Mouse (Mus musculus) lung, postnatal 10 days (tissue): ENCODE results near the gene Gm37240.

ENCODE experiments used
- DNase-seq: peaks from one replicate; pipeline ENCODE4 v3.0.0; 2021

The Gm37240 gene

DNA sequence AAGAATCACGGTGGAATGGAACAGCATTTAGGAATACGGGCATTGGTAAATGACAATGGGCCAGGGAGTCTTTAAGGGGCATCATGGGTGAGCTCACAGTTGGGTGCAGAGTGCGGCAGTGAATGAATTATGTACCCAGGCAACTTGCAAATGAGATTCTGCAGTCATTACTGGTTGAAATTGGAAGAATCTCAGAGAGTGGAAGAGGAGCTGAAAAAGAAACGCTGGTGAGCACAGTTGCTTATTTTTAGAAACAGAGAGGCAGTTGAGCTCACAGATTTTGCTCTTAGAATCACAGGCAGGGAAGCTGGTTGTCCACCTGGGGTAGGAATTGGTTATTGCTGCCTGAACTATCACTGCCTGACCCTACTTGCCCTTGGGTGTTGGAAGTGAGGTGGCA lies 776.6 kb downstream of the Gm37240 start:
- DNase-seq, result no peak

DNA sequence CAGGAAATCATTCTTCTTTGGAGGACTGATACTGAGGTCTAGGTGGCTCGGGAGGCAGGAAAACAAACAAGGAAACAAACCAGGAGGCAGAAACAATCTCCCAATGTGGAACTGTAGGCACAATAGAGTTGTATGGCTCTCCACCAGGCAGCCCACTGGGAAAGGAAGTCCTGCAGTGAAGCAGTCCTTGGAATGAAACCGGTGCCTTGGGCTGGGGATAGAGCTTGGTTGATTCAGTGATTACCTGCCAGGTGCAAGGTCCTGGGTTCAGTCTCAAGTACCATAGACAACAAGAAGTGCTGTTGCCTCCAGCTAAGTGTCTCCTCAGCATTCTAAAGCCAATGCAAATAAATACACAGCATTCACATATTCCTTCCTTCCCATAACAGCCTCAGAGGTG lies 778.1 kb downstream of the Gm37240 start:
- DNase-seq, result no peak

DNA sequence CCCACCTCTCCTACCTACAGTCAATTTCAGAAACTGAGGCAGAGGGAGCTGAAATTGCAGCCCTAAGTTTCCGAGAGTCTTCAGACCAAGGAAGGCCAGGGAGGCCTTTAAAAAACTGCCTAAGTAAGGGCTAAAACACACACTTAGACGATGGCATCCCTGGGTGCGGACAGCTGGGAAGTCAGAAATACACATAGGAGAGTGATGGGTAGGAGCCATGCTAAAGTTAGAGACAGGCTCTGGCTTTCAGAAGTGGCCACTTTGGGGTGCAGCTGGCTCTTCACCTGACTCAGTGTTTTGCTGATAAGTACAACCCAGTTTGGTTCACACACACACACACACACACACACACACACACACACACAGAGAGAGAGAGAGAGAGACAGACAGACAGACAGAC lies 778.9 kb downstream of the Gm37240 start:
- no peak for DNase-seq

DNA sequence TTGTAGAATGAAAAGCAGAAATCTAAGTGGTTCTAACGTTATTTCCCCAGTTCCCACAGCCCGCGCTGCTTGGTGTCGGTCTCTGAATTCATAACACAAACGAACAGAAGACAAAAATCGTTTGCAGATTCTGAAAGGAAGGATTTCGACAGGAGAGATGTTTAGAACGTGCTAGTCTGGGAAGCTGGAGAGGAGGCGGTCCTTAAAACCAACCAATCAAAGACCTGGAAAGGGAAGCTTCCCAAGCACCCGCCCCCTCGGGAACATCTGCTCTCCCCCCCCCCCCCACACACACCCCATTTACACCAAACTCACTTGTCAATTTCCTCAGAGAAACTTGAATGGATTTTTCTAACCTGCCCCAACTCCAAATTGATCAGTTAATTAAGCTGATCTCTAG lies 780.4 kb downstream of the Gm37240 start:
- peak; percentile 18 for DNase-seq

DNA sequence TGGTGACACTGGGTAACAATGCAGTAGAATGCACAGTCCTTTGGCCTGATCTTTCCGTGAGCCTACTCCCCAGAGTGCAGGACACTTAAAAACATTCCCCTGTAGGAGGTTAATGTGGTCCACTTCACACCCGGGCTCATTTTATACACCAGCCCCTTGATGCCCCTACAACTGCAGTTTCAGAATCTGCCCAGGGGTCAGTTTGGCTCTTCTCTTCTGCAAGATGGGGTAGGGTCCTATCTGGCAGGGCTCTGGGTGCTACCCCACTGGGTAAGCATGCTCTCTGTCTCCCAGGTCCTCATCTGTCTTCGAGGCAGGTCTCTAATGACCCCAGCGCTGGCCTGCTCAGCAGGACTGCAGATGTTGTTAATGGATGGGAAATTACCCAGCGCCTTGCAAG lies 783.0 kb downstream of the Gm37240 start:
- DNase-seq, result no peak

DNA sequence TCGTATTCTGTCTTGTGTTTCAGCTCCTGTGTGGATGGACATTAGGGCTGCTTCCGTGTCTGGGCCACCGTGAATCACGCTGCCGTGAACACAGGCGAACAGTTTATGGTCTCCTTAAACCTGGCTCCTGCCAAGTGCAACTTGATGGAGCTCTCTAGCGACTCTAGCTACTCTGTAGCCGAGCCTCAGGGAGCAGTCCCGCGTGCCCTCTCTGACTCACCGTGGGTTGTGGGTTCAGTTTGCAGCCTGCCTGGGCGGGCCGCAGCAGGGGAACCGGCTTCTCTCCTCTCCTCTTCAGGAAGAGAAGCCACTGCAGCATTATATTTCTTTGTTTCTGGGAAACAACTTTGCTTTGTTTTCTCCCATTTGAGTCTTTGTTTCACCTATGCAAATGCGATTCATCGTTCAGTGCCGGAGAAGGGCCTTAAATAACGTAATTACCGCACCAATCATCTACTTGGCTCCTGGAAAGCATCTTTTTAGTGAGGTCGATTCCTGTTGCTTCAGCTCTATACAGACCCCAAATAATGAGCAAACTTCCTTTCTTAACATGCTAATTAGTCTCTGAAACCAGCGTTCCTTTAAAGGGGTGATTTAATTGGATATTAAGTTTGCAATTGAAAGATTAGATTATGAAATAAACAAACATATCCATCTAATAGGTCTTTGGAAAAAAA lies 806.3 kb downstream of the Gm37240 start:
- no peak for DNase-seq

DNA sequence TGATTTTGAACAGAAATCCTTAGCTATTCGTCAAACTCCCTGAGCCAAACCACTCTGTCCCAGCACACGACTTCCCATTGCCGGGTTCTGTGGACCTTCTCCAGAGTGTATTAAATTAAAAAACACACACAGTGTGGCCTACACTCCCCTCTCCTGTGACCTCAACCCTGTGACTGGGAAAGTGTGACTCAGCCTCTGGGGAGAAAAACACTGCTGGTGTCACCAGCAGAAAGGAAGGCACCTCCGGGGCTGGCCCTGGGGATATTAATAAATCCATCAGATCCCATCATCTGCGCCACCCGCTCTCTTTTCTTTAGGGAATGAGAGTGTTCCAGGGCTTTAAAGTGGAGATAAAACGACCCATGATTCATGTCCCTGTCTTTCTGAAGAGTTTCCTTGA lies 823.2 kb downstream of the Gm37240 start:
- no peak for DNase-seq

DNA sequence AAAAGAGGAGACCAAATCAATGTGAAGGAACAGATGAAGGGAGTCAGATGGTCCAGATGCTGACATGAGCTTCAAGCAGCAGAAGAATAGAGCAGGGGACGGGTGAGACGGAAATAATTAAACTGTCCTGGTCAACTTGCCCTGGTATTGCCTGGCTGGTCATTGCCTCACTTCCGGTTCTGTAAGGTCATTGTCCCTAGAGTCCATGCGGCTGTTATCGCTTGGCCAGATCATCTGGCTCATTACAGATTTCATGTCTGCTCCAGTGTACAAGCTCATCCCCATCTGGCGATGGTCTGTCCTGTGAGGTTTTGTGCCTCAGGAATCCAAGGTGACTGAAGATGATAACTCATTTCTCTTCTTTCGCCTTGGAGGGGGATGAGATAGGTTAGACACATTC lies 827.2 kb downstream of the Gm37240 start:
- no peak for DNase-seq

DNA sequence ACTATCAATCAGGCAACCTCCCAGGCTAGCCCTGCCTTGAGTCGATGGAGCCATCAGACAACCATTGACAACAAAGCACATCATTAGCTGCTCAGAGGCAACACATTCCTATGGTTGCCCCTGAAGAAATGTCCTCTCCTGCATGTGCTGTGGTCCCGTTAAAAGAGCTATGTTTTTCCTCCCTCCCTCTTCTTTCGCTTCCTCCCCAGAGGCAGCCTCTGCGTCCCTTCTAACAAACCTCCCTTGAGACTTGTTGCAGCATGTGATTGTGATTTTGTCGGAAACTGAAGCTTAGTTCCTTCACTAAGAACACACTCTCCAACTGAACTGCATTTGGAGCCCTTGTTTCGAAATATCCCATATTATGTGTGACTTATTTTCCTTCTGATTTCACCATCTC lies 830.1 kb downstream of the Gm37240 start:
- DNase-seq, result no peak

DNA sequence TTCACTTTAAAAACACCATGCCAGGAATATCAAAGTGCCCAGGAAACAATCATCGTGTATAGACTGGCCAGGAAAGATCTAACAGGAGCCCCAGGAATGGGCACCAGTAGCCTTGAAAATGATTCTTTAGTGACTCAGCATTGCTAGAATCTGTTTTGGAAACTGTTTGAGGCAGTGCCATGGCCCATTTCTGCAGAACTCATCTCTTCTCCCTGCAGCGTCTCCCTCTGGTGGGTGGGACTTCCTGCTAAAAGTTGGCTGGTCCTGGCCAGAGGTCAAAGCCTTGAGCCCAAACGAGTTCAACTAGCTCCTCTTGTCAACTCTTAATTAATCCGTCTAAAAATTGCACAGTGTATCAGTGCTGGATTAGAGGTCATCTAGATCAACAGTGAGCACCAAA lies 833.8 kb downstream of the Gm37240 start:
- DNase-seq, result no peak

DNA sequence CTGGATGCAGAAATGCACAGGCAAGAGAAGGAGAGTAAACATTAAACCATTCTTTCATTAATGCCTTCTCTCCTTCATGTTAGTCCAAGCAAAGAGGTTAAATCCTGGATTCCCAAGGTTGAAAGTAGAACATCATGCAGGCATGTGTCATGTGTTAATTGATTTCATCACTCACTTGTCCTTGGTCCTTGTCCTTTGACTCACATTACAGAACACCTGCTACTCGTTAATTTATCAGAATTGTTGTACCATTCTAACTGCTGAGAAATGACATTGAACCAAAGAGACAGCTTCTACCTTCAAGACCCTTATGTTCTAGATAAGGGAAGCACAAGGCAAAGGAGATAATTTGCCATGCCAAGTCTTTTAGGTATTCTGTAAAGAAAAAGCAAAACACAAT lies 835.1 kb downstream of the Gm37240 start:
- DNase-seq, result no peak

DNA sequence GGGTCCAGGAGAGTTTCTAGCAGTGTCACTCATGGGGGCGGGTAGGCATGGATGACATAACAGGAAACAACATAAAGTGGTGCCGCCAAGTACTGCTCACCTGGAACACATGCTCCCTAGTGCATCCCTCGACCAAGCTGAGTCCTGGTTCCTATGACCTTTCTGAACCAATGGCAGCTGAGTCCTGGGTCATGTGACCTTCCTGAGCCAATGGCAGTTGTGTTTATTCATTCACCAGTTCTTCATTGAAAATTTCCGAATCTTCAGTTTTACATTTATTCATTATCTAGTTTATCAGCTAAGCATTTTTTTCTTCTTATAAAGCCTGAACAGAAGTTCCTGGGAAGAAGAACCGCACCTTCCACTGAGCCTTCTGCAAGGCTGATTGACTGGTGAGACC lies 838.7 kb downstream of the Gm37240 start:
- no peak for DNase-seq

DNA sequence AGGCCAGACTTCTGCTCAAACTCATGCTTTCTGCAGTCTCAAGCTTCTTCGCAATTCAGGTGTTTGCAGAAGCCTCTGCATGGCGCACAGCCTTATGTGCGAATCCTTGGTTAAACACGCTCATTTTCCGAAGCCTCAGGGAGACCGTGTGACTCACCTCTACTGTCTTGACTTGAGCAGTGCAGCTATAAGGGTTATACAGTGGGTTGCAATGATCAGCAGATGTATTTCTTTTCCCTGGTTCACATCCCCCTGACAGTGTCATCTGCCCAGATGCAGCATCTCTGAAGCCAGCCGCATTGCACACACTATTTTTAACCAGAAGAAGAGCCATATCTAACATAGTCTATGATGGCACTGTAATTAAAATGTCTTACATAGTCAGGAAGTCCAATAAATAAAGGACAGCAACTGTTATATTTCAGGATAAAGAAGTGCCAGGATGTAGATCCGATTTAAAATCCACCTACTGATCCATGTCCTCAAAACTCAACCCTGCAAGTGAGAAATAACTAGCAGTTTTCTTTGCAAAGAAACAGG lies 843.6 kb downstream of the Gm37240 start:
- DNase-seq, result no peak

DNA sequence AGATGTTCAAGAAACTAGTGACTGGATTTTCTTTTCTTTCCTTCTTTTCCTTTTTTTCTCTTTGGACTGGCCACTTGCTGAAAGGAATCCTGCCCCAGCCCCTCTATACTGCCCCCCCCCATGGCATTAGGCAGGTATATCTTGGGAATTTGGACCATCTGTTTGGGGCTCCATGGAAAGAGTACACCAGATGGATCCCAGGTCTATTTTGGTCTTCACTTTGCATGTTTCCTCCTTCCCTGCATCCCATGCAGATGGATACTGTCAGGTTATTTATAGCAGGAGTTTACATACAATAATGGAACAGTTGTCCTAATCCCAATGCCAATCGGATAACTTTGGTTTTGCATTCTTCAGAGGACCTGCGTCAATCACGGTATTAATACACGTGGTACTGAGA lies 845.2 kb downstream of the Gm37240 start:
- DNase-seq, result no peak

DNA sequence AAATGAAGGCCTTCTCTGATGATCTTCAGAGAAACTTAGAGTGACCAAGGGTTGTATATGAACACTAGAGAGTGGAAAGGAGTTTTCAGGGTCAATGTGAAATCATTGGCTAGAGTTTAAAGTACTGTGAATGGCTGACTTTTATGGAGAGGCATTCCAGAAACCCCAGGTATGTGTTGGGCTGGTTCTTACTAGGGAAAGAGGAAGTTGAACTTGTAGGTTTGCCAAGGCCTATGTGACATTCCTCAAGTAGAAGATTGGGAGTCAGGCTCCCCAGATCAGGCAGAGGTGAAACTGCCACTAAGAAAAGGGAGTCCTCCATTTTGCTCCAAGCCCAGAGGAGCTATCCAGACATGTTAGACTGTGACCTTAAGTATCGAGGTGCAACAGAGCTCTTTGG lies 858.2 kb downstream of the Gm37240 start:
- DNase-seq, result peak; percentile 4

DNA sequence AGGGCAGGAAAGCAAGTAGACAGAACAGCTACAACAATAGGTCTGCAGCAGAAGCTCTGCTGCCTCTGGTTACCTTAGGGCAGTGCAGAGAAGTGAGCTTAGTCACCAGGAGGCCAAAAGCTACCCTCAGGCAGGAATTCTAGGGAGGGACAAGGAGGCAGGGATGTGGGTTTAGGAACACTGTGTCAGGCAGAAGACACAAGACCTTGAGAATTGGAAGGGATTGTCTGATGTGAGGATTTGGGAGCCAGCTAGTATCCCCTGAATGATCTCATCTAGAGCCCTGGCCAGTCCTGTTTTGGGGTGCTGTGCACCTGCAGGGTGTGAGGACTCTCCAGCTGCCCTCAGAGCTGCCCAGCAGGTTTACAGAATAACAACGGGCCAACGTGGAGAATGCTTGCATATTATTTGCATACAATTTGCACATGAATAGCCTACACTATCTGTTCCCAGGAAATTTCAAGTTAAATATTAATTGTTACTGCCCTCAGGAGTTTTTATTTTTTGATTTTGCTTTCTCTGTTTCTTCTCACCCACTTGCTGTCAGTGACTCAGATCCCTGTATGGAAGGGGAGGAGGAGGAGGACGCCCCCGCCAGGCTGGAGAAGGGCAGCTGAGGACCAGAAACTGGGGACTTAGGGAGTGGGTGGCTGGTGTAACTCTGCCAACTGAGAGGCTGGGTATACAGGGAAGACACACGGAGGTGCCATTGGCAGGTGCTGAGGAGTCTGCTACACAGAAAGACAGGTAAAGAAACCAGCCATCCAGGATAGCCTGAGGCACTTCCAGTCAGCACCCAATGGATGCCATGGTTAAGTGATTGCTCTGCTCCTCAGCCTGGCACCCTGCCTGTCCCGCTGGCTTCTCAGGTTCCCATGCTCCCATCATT lies 862.3 kb downstream of the Gm37240 start:
- no peak for DNase-seq

DNA sequence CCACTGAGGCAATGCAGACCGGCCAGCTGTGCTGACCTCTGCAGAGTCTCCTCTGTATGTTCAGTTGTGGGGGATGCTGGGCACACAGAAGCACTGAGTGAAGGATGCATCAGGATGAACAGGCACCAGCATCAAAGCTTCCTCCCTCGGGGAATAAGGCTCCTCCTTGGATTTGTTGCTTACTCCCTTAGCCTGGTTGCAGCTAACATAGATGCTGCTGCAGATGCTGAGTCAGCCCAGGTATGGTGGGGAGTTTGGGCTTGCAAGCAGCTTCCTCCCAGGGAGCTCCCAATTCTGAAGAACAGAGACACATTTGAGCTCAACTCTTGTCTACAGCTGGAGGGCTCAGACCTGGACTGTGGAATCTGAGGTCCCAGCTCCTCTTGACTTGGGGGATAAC lies 863.1 kb downstream of the Gm37240 start:
- no peak for DNase-seq

DNA sequence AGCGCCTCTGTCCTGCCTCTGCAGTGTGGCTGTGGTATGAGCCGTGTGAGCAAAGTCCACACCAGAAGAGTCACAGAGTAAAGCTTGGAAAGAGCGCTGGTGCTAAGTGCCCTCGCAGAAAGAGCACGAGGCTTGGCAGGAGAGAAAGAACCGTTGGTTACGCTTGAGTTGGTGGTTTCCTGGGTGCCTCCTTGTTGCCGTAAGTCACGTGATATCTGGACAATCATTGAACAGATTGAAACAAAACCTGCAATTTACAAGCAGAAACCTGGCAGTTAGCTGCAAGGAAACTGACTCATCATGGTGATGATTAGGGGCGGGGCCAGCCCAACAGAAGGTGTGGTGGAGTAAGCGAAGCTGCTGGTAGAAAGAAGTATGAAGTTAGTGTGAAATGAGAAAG lies 864.5 kb downstream of the Gm37240 start:
- DNase-seq, result no peak

DNA sequence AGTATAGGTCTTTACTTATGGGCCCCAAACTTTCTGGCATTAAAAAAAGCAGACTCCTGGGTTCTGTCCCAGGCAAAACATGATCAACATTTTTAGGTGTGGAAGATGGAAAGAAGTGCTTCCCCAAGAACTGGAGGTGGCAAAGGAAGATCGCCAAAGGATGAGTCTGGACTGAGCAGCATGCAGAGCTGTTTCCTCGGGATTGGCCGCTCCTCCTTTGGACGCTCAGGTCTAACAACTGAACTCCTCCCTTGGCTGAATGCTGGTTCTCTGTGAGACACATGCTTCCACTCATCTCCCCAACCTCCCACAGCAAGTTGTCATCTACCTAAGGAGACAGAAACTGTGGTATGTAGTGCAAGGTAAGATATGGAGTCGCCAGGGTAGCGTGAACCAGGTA lies 865.5 kb downstream of the Gm37240 start:
- no peak for DNase-seq

DNA sequence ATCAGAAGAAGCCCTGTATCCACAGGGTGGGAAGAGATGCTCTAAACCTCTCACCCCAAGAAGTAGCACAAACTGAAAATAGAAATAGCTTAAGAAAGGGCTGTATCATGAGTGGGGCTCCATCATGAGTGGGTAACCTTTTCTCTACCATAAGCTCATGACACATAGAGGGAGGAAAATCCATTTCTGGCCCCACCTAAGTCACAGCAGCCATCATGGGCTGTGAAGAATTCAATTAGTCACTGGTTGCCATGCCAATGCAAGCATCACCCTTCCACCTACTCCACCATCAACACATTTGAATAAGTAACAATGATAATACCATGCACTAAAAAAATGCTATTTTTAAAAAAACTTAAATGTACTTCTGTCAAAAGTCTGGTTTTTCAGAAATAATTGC lies 867.2 kb downstream of the Gm37240 start:
- DNase-seq, result no peak

DNA sequence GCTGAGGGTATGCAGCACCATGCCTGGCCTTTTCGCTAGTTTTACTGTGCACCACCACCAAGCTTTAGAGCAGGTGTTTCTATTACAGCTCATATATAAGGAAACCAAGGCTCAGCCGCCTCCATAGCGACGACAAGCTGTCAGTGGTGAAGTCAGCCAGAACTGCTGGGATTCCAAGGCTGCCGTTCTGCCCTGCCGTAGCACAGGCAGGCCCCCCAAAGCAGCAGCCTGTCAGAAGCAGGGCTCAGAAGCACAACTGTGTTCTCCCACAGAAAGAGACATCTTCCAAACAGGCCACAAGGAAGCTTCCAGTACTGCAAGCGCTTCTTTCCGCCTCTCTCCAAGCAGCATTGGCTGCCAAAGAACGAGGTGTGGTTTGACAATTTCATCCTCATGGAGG lies 871.7 kb downstream of the Gm37240 start:
- DNase-seq, result peak; percentile 3

DNA sequence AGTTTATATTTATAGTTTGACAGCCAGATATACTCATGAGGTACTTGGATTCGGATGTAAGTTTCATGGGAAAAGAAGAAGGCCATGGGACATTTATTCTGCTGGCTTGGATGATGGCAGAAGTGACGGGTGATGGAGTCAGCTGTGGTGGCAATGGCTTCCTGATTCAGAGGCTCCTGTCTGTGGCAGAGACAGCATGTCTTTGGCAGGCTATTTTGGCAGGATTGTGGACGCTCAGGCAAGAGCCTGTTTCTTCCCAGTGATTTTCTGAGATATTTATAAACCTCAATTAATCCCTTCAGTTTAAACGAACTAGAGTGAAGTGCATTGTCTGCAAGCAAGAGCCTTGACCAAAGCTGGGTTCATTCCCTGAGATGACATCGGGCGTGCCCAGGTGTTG lies 874.4 kb downstream of the Gm37240 start:
- no peak for DNase-seq

DNA sequence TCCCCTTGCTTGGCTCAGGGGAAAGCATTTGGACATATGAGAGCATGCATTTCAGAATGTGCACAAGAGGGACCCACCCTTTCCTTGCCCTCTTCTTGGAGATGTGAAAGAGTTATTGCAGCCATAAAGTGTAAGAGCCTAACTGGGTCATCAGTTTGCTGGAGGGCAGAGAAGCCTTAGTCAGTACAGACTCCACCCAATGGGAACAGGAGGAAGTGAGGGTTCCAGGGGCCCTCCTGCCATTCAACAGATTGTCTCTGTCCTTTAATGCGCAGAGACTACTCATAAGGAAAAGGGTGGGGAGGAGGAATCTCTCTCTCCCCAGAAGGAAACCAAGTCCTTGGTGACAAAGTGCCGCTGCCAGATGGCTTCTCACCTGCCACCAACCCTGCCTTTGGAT lies 882.1 kb downstream of the Gm37240 start:
- DNase-seq, result no peak

DNA sequence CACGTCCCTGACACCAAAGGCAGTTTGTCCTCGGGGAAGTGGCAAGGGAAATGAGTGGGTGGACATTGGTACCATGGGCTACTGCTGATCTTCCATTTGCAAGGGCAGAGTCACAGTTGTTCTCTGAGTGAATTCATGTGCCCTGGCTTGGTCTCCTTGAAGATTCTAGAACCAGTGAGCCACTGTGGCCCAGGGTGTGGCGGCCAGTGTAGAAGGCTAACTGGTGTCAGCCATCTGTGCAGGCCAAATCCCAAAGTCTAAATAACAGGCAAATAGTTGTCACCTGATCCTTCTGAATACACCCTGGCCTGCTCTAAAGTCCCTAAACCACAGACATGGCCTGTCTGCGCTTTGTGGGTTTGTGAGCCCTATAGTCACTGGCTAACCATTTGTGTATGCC lies 898.4 kb downstream of the Gm37240 start:
- no peak for DNase-seq
